Mouse (Mus musculus): ENCODE results near the gene Tbce.

DNA sequence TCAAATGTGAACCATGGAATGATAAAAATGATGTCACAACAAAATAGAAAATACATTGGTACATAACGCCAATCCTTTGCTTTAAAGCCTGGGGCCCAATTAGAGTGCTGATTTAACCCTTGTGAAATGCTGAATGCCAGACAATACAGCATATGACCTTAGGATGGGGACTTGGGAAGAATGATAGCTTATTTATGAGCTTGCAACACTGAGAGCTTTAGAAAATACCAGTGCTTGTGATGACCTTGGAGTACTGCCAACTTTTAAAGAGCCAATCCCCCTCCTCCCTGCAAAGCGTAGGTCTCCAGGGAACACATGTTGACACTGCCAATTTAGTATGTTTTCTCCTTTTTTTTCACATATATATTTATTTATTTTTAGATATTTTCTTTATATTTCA is 36.7 kb downstream of the Tbce start:
- TF ChIP-seq CTCF (conservative IDR thresholded peaks at IDR 0.05; ENCODE audit: low read length): no peak
- no peak for TF ChIP-seq POU5F1 (IDR thresholded peaks at IDR 0.05; ENCODE audit: borderline replicate concordance, low read length)
